Mouse (Mus musculus) lung, embryonic 14.5 days (tissue): ENCODE results near the gene Irf2. TPM values are rescaled to one million over a fixed set of nuclear protein-coding genes. Genes with fewer than 3 reads are reported as not detected.

Experiments used
- ATAC-seq: fragments of 200-750 bp; cut with Nextera tagmentation; 2 replicates; pipeline ENCODE4 v1.8.0; 2017; ENCODE audit warnings: mild to moderate bottlenecking, moderate TSS enrichment, moderate library complexity; ENCODE audit not compliant: insufficient read depth
- DNase-seq: peaks from one replicate; pipeline ENCODE4 v3.0.0-alpha.2; 2015
- H3K27ac ChIP-seq: fragments of 300-500 bp; sonication (generic); 2 replicates; pipeline ENCODE4 v1.5.1; 2014; ENCODE audit warnings: low read depth, mild to moderate bottlenecking, moderate library complexity
- H3K27me3 ChIP-seq: fragments of 300-500 bp; sonication (generic); 2 replicates; pipeline ENCODE4 v1.6.1; 2014; ENCODE audit warnings: low read length, control low read depth; ENCODE audit not compliant: insufficient read depth
- H3K36me3 ChIP-seq: fragments of 300-500 bp; sonication (generic); 2 replicates; pipeline ENCODE4 v1.6.1; 2014; ENCODE audit warnings: control low read depth; ENCODE audit not compliant: insufficient read depth
- H3K4me1 ChIP-seq: fragments of 300-500 bp; sonication (generic); 2 replicates; pipeline ENCODE4 v1.6.1; 2014; ENCODE audit warnings: antibody characterized with exemption, control low read depth; ENCODE audit not compliant: insufficient read depth
- H3K4me2 ChIP-seq: fragments of 300-500 bp; sonication (generic); 2 replicates; pipeline ENCODE4 v1.6.1; 2014; ENCODE audit warnings: mild to moderate bottlenecking
- H3K4me3 ChIP-seq: fragments of 300-500 bp; sonication (generic); 2 replicates; pipeline ENCODE4 v1.5.1; 2014; ENCODE audit warnings: low read depth, low read length
- H3K9ac ChIP-seq: fragments of 300-500 bp; sonication (generic); 2 replicates; pipeline ENCODE4 v1.6.1; 2014
- H3K9me3 ChIP-seq: fragments of 300-500 bp; sonication (generic); 2 replicates; pipeline ENCODE4 v1.6.1; 2016; ENCODE audit warnings: low read depth, low read length, control low read depth
- CTCF ChIP-seq: IDR thresholded peaks from 2 replicates; pipeline ENCODE4 v1.5.1; 2016; ENCODE audit warnings: antibody characterized with exemption, low read depth
- WGBS: fragments of 180-500 bp; shearing (Covaris S2); extraction: QIAGEN DNeasy Blood & Tissue Kit; methylation state at CpG from one replicate; pipeline ENCODE4 v1.1.7; 2014; 5-methylcytosine and 5-hydroxymethylcytosine counted together
- polyA plus RNA-seq: library from polyadenylated mRNA; unstranded; fragments of >200 nt; fragmentation: Nextera tagmentation; extraction: Ambion mirVana; gene quantifications from 2 replicates; pipeline ENCODE4 v1.2.1, GENCODE M21; 2014

The Irf2 gene
- polyA plus RNA-seq, 1 experiment from 2014 or later: 16.8 TPM

GRCm38 (mm10) chr8:46761454-46761853 lies 21.9 kb downstream of the Irf2 start:
- no peak for TF ChIP-seq CTCF
- H3K9me3 ChIP-seq: no peaks in the 10 kb centered on the region
- no peak overlapping the region for H3K9ac ChIP-seq
- no peak overlapping the region for H3K27ac ChIP-seq
- no peaks in the 10 kb centered on the region for H3K27me3 ChIP-seq
- DNase-seq: no peak
- no peaks in the 10 kb centered on the region for H3K4me1 ChIP-seq
- ATAC-seq: no peak
- WGBS: 67% methylated on average over 6 of the region's 6 CpGs
- no peaks in the 10 kb centered on the region for H3K36me3 ChIP-seq
- no peak overlapping the region for H3K4me3 ChIP-seq
- no peak overlapping the region for H3K4me2 ChIP-seq

GRCm38 (mm10) chr8:46769408-46770180 lies 30.1 kb downstream of the Irf2 start:
- DNase-seq (no peak), ATAC-seq (no peak)
- H3K4me2 ChIP-seq: no peak overlapping the region
- H3K9ac ChIP-seq: no peak overlapping the region
- TF ChIP-seq CTCF: no peak
- no peak overlapping the region for H3K4me3 ChIP-seq
- 79% methylated on average over 11 of the region's 11 CpGs for WGBS
- no peaks in the 10 kb centered on the region for H3K36me3 ChIP-seq
- no peak overlapping the region; the same call in 1 of the 2 replicates for H3K27ac ChIP-seq
- H3K4me1 ChIP-seq: no peaks in the 10 kb centered on the region
- H3K9me3 ChIP-seq: no peaks in the 10 kb centered on the region
- H3K27me3 ChIP-seq: no peaks in the 10 kb centered on the region

- TF ChIP-seq CTCF: no peak
- Histone ChIP-seq H3K4me3 (no peak overlapping the region), H3K27ac (no peak overlapping the region), H3K36me3 (no peaks in the 10 kb centered on the region), H3K9ac (no peak overlapping the region), H3K9me3 (no peaks in the 10 kb centered on the region), H3K4me1 (no peaks in the 10 kb centered on the region), H3K4me2 (no peak overlapping the region), H3K27me3 (no peaks in the 10 kb centered on the region)
- ATAC-seq (no peak), DNase-seq (no peak)
- WGBS: 85% methylated on average over 7 of the region's 7 CpGs
These were observed 31.5 kb downstream of the Irf2 start for GRCm38 (mm10) chr8:46770905-46771516.

- WGBS: 83% methylated on average over 6 of the region's 6 CpGs
- Histone ChIP-seq H3K4me1 (no peaks in the 10 kb centered on the region), H3K9me3 (no peaks in the 10 kb centered on the region), H3K4me3 (no peak overlapping the region), H3K4me2 (no peak overlapping the region), H3K9ac (no peak overlapping the region), H3K27ac (no peak overlapping the region), H3K36me3 (no peaks in the 10 kb centered on the region), H3K27me3 (no peaks in the 10 kb centered on the region)
- no peak for ATAC-seq
- no peak for TF ChIP-seq CTCF
- no peak for DNase-seq
These were observed 33.3 kb downstream of the Irf2 start for GRCm38 (mm10) chr8:46772801-46773200.

- ATAC-seq: no peak
- H3K4me2 ChIP-seq: no peak overlapping the region
- no peaks in the 10 kb centered on the region for H3K36me3 ChIP-seq
- peak; percentile 41 for DNase-seq
- no peaks in the 10 kb centered on the region for H3K27me3 ChIP-seq
- H3K9me3 ChIP-seq: no peaks in the 10 kb centered on the region
- WGBS: 84% methylated on average over 10 of the region's 10 CpGs
- TF ChIP-seq CTCF: no peak
- no peak overlapping the region for H3K9ac ChIP-seq
- no peak overlapping the region for H3K4me3 ChIP-seq
- H3K4me1 ChIP-seq: no peaks in the 10 kb centered on the region
- H3K27ac ChIP-seq: no peak overlapping the region
These were observed 38.4 kb downstream of the Irf2 start for GRCm38 (mm10) chr8:46777760-46778460.

- no peak for TF ChIP-seq CTCF
- Histone ChIP-seq H3K27me3 (no peaks in the 10 kb centered on the region), H3K9me3 (no peaks in the 10 kb centered on the region), H3K9ac (no peak overlapping the region), H3K4me1 (no peaks in the 10 kb centered on the region), H3K36me3 (no peaks in the 10 kb centered on the region), H3K27ac (no peak overlapping the region), H3K4me2 (no peak overlapping the region), H3K4me3 (no peak overlapping the region)
- WGBS: 79% methylated on average over 6 of the region's 6 CpGs
- ATAC-seq: no peak
- DNase-seq: no peak
These were observed 41.6 kb downstream of the Irf2 start for GRCm38 (mm10) chr8:46781067-46781657.

- Histone ChIP-seq H3K4me3 (no peak overlapping the region), H3K36me3 (no peaks in the 10 kb centered on the region), H3K4me1 (no peaks in the 10 kb centered on the region), H3K4me2 (no peak overlapping the region), H3K9ac (no peak overlapping the region), H3K27me3 (no peaks in the 10 kb centered on the region), H3K9me3 (no peaks in the 10 kb centered on the region), H3K27ac (no peak overlapping the region)
- 85% methylated on average over 5 of the region's 5 CpGs for WGBS
- no peak for DNase-seq
- ATAC-seq: no peak
- TF ChIP-seq CTCF: no peak
These were observed 42.7 kb downstream of the Irf2 start for GRCm38 (mm10) chr8:46782254-46782653.
